Mouse (Mus musculus): ENCODE results near the gene Pcbp3. TPM values are rescaled to one million over a fixed set of nuclear protein-coding genes. Genes with fewer than 3 reads are reported as not detected.

Gene Pcbp3
- total RNA-seq, 1 experiment from 2014 or later = 31.6 TPM

DNA sequence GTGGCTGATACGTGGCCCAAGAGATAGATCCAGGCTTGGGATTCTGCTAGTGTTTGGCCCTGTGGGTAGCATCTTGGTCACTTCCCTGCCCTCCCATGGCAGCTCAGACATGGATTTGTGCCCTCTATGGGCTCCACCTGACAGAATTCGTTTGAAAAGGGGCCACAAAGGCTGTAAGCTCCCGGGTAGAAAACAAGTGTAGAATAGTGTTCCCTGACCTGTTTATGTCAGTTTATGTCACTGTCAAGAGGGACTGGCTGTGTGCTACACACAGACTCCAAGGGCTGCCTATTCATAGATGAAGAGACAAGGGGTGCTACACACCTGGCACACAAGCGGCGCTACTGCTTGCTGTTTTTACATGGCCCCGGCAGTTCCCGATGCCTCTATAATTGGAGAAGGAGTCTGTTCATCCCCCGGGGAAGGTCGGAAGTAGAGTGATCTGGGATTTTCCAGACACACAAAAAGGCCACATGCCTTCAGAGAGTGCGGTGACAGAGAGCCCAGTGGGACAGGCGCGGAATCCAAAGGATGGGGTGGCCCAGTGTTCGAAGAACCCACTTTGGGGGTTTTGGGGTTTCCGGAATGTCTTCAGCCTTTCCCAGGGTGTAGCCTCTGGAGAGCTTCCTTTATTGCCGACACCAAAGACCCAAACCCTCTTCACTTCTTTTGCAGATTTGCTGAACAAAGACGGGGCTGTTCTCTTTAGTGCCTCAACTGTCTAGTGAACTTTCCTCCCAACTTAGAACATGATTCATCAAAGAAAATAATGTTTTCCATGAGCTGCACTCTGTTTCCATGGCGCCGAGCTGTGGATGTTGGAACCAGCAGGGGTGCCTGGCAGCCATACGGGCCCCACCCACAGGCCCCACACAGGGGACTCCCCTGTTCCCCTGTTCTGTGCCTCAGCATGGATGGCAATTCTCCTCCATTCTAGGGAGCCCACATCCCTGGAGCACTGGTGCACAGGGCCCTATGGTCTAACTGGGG lies 231.8 kb downstream of the Pcbp3 start:
- no peak for DNase-seq

- DNase-seq = peak; percentile 82
These were observed 233.3 kb downstream of the Pcbp3 start for GRCm38 (mm10) chr10:76728369-76728768.

DNA sequence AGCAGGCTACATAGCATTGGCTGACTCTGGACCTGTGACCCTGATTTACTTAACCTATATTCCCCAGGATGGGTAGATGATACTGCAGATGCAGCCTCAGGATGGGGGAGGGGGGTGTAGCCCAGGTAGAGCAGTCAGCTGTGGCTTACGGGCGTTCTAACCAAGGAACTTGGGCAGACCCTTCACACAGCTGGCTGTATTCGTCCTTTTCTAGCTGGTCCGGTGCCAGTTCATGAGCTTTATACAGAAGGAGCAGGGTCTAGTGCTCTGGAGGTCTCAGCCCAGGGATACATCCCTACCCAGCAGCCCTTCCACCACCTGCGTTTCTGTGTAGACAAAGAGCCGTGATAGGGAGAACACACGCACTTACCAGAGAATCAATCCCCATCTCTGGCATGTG lies 234.4 kb downstream of the Pcbp3 start:
- DNase-seq = no peak

DNA sequence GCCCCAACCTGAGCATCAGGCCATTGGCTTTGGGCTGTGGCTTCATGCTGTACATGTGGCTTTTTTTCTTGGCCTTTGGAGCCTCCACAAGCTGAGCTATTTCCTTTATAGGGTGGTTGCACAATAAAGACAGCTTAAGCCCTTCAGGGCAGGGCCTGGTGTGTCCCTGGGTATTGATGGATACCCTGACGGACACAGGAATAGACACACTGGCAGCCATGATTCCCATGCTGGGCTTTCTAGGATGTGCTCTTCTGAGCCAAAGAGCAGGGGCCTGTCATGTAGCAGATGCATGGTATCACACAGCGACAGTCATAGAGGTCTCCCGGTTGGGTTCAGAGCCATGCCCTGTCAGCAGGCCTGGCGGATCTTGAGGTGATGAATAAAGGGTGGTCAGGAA lies 234.8 kb downstream of the Pcbp3 start:
- no peak for DNase-seq

- peak; percentile 44 for DNase-seq
These were observed 235.9 kb downstream of the Pcbp3 start, which contains the start of gene Col6a1 for GRCm38 (mm10) chr10:76725682-76726285. TSS of gene Col6a1 (minus strand) at chr10:76726168.

GRCm38 (mm10) chr10:76725097-76725496 lies 236.6 kb downstream of the Pcbp3 start:
- DNase-seq = peak; percentile 38

- no peak for DNase-seq
These were observed 237.4 kb downstream of the Pcbp3 start for GRCm38 (mm10) chr10:76724231-76724736.

- DNase-seq = no peak
These were observed 238.8 kb downstream of the Pcbp3 start for GRCm38 (mm10) chr10:76722751-76723450.

GRCm38 (mm10) chr10:76721746-76722145 lies 239.9 kb downstream of the Pcbp3 start:
- no peak for DNase-seq

DNA sequence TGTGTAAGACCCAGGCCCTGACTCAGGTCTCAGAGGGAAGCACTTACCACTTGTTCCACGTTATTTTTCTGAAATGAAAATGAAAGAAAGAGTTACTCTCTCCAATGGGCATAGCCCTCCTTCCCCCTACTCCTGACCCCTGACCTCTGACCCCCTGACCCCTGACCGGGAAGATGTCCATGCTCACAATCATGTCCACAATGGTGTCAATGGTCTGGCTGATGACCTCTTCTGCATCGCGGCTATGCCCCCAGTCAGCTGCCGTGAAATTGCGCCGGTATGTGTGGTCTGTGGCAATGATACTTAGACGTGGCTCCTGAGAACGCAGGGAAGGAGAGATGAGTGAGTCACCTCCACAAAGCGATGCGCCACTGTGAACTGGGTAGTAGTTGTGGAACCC lies 240.5 kb downstream of the Pcbp3 start:
- DNase-seq = no peak

- no peak for DNase-seq
These were observed 244.1 kb downstream of the Pcbp3 start for GRCm38 (mm10) chr10:76717631-76718030.

DNA sequence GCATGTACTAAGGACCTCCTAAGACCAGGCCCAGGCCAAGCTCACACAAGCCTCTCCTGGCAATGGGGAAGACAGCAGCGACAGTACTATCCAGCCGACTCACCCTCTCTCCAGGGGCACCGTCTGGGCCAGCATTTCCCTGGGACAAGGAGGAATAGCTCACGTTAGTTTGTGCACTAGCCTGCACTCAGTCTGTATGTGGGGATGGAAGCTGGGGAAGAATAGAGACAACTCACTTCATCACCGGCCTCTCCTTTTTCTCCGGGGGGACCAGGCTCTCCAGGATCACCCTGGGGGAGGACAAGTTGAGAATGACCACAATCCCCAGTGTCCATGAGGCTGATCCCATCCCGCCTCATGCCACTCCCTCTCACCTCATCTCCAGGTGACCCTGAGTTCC lies 244.7 kb downstream of the Pcbp3 start:
- no peak for DNase-seq

DNA sequence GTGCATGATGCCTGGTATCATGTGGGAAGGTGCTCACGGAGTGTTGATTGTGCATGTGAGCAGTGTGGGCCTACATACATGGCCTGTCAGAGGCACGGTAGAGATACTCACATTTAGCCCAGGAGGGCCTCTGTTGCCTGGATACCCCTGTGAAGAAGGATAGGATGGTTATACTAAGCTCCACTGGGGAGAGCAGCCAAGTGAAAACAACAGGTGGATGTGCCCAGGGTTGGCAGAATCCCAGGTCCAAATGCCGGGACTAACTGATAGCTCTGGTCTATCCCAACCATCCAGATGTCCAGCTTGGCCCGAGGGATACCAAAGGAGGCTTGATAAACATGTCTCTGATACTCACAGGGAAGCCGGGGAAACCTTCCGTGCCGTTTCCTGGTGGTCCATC lies 247.4 kb downstream of the Pcbp3 start:
- DNase-seq = no peak

DNA sequence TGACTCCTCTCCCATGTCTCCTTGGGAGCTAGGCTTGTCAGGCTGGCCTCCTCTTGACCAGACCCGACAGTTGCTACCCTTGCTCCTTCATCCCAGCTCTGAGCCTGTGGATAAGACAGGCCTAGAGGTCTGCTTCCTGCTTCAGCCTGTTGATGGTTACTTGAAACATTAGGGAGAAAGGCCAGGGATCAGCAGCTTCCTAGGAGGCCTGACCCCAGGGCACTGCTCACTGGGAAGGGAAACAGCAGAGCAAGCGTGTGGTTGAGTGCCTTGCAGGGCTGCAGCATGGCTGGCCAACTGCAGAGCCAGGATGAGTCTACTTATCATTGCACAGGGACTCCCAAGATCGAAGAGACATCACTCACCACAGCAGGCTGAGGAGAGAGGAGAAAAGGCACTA lies 249.2 kb downstream of the Pcbp3 start:
- DNase-seq = no peak

Other genes starting within 250 kb of the Pcbp3 start
- gene Col6a1, start 235.7 kb downstream of the Pcbp3 start, total RNA-seq (2021) = 427 and 469 TPM in 2 replicates
- 18.0 and 21.1 TPM in 2 replicates for gene Slc19a1, start 70.4 kb upstream of the Pcbp3 start, total RNA-seq (2021)
- gene Col18a1, start 204.7 kb upstream of the Pcbp3 start, total RNA-seq (2021) = 26.1 and 29.6 TPM in 2 replicates